ENCODE assay signal across 8 mouse cellular contexts in genomic region chr1:167802510-167803271, GRCm38 (mm10).
DNase-seq lines count a peak whose midpoint lies in the region; ATAC-seq lines count a peak whose summit lies in the region.

No protein-coding gene starts in this region.

- DNase-seq in adrenal gland, adult 2 months = peak; percentile 36
- DNase-seq in adrenal gland, adult 8-10 months = no peak
- peak; percentile 28 to 36 for DNase-seq in right cerebral cortex, adult 2 months (ENCODE audit: low spot score in 2 of 2)
- DNase-seq in right cerebral cortex, postnatal 25 days = no peak
- peak; percentile 61 for DNase-seq in hindbrain, embryonic 10.5 days (ENCODE audit: low spot score)
- peak; percentile 67 for DNase-seq in limb, embryonic 10.5 days (ENCODE audit: low spot score)

- H3K4me3 ChIP-seq in hindbrain, embryonic 10.5 days = peak overlapping the region; percentile 62
- peak overlapping the region; percentile 60 for H3K4me3 ChIP-seq in limb, embryonic 10.5 days
- H3K4me3 ChIP-seq in neural tube, embryonic 14.5 days (ENCODE audit: low read depth, low read length) = peak overlapping the region; percentile 45

- peak overlapping the region; percentile 87 for H3K4me2 ChIP-seq in neural tube, embryonic 14.5 days (ENCODE audit: low read depth, low read length)

- peak overlapping the region; percentile 54 for H3K9ac ChIP-seq in neural tube, embryonic 14.5 days (replicated peaks; ENCODE audit: low read depth, low read length)

- WGBS in hindbrain, embryonic 10.5 days = under 1% methylated on average over 59 of the region's 59 CpGs
- under 1% methylated on average over 57 of the region's 59 CpGs for WGBS in limb, embryonic 10.5 days
- WGBS in neural tube, embryonic 14.5 days = under 1% methylated on average over 59 of the region's 59 CpGs

- no peaks in the 10 kb centered on the region for H3K9me3 ChIP-seq in hindbrain, embryonic 10.5 days
- H3K9me3 ChIP-seq in limb, embryonic 10.5 days (replicated peaks) = no peaks in the 10 kb centered on the region
- no peaks in the 10 kb centered on the region for H3K9me3 ChIP-seq in neural tube, embryonic 14.5 days (ENCODE audit: control insufficient read depth, low read length)

- peak; percentile 84 for ATAC-seq in neural tube, embryonic 14.5 days (ENCODE audit: low read depth)
- ATAC-seq in megakaryocyte-erythroid progenitor cell, adult 5-6 weeks (replicated peaks; ENCODE audit: low FRiP score, low TSS enrichment, poor library complexity, severe bottlenecking) = no peak

- H3K27me3 ChIP-seq in hindbrain, embryonic 10.5 days (ENCODE audit: insufficient read depth, poor library complexity, severe bottlenecking) = peaks cover 49% of the 10 kb centered on the region
- peaks cover 65% of the 10 kb centered on the region for H3K27me3 ChIP-seq in limb, embryonic 10.5 days (ENCODE audit: low read depth, poor library complexity, severe bottlenecking)
- H3K27me3 ChIP-seq in neural tube, embryonic 14.5 days (ENCODE audit: control insufficient read depth, insufficient read depth, low read length) = no peaks in the 10 kb centered on the region

- peak overlapping the region; percentile 87 for H3K27ac ChIP-seq in hindbrain, embryonic 10.5 days
- peak overlapping the region; percentile 71 for H3K27ac ChIP-seq in limb, embryonic 10.5 days
- peak overlapping the region; percentile 87 for H3K27ac ChIP-seq in neural tube, embryonic 14.5 days (ENCODE audit: low read depth, low read length)

- peaks cover 48% of the 10 kb centered on the region for H3K4me1 ChIP-seq in hindbrain, embryonic 10.5 days (replicated peaks)
- H3K4me1 ChIP-seq in limb, embryonic 10.5 days = peaks cover 30% of the 10 kb centered on the region
- H3K4me1 ChIP-seq in neural tube, embryonic 14.5 days (ENCODE audit: control insufficient read depth, insufficient read depth, low read length) = 0 out of 2 replicates have a peak, but pooled peaks cover 3% of the 10 kb centered on the region

- H3K36me3 ChIP-seq in hindbrain, embryonic 10.5 days = no peaks in the 10 kb centered on the region
- no peaks in the 10 kb centered on the region for H3K36me3 ChIP-seq in limb, embryonic 10.5 days
- H3K36me3 ChIP-seq in neural tube, embryonic 14.5 days (ENCODE audit: control insufficient read depth, insufficient read depth, low read length) = no peaks in the 10 kb centered on the region

Comparison
In these comparisons a context has a peak if more than half of its experiments do, and no peak if none do; other contexts are left out.
1. DNase-seq: peak in adrenal gland, adult 2 months (single experiment), right cerebral cortex, adult 2 months (2 of 2), hindbrain, embryonic 10.5 days (single experiment) and limb, embryonic 10.5 days (single experiment); none in adrenal gland, adult 8-10 months (single experiment) and right cerebral cortex, postnatal 25 days (single experiment).
2. Peak in every context shown above with its lines, with median percentiles within 50 percentile points of each other: H3K27ac ChIP-seq and H3K4me3 ChIP-seq.